Mouse (Mus musculus) B cell, adult 2 months (primary cell): ENCODE data around the gene Hist1h2ba.

Experiments used
- DNase-seq, 2 experiments: peaks; one replicate each; pipeline ENCODE4 v3.0.0; 2022

Hist1h2ba gene

DNA sequence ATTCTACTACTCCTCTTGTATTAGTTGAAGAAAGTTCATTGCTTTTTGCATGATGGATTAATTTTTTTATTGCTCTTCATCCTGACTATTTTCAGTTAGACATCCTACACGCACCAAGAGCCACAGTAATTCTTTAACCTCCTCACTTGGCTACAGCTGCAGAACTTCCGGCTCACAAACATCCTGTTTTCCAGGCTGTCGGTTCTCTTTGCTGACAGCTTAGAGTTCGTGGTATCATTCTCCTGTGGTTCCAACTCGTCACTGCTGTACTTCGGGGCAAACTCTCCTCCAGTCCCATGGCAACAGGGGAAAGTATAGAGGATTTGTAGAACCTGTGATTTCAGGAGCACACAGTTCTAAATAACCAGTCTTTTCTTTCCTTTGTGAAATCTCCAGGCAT lies 35.7 kb downstream of the Hist1h2ba start:
- peak in 1 of 2 experiments; percentile 29 for DNase-seq

DNA sequence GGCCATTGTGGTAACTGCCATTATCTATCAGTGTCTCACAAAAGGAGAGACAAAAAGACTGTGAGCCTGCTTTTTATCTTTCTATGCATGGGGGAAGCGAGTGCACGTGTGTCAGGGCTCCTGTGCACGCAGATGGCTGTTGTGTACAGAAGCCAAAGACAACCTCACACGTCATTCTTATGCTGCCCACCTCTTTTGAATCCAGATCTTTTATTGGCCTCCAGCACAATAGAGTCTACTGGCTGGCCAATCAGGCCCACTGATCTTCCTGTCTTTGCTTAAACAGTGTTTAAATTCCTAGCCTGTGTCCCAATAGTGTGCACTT lies 40.7 kb downstream of the Hist1h2ba start:
- no peak for DNase-seq

DNA sequence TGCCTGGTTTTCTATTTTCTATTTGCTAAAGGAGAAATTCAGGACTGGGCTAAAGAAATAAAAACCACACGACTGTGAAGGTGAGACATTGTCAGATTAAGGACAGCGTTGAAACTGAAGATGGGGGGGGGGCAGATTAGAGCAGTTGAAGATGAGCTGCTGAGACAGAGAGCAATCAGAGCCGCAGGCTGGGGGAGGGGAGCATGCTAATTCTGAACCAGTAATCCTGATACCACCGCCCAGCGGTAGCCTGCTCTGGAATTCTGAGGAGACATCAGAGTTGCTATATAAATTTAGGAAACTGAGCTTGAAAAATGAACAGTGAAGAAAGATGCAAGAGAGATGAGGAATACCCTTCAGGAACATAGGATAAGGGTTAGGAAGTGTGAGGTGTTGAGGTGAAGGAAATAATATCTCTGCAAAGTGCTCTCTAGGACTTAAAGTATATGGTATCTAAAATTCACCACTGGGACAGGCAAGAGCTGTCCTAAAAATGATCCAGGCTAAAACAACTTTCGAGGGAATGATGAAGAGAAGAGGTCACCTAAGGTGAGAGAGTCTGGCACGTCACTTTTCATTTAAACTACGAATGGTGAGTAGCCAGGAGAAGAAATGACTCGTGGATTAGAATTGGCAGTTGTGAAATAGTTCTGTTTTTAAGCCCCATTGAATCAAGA lies 41.2 kb downstream of the Hist1h2ba start:
- DNase-seq: no peak

DNA sequence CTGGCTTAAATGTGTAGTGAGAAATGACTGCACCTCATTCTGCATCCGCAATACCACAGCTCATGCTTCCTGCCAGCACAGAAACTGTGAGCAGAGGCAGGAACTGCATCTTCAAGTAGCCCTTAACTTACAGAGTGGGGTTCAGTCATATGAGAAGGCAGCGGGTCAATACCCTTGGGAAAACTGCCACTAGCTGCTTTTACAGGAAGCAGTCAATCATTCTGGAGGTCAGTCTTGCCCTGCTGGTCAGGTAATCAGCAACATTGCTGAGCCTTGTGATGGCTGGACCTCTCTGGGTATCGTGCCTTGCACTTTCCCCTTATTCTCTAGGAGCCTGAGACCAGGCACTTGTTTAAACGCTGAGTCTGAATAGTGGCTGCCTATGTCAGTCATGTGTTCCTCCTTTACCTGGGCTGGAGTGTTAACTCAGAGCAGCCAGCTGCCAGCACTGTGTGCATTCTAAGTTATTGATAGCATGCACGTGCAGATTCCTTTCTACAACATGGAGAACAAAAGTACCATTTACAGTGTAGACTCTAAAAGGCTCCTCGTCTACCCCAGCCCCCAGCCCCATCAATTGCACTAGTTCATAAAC lies 44.8 kb downstream of the Hist1h2ba start:
- DNase-seq: no peak

DNA sequence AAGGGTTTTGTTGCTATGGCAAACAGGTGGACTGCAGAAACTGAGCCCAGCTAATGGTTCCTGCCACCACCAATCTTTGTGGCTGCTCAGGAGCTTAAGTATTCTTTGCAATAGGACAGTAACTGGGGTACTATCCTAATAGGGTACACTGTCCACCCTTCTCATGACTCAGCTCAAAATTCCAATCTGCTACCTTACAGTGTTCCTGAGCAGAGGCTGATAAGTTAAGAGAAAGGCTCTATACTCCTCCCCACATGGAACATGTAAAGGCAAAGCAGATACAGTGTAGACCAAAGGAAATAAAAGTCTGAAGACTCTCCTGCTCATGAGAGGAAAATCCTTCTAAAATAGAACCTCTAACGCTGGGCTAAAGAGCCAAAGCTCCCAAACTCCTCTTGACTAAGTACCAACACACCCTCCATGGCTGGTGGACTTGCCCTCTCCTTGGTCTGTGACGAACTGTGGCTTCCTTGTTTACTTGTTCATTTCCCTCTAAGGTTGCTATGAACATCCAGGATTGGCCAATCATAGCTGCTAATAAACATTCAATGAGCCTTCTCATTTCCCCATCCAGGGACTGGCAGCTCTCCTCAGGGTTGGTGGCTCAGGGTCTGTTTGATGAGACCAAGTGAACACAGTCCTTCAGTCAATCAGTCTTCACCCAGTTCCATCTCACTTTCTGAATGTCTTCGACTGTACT lies 46.8 kb downstream of the Hist1h2ba start:
- DNase-seq: no peak

DNA sequence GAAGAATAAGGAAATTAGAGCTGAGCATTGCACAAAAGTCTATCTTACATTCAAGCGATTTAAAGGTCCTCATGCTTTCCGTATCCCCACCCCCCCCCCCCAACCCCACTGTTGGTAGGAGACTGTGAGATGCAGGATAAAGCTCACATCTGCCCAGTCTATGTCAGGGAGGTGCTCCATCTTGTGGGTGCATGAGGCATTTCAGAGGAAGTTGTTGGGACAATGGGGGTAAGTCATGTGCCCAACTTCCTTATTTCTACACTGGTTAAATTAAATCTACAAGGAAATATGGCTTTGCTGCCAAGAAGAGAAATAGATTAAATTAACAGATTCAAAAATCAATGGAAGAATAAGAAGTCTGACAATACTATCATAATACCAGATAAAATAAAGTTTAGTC lies 48.4 kb downstream of the Hist1h2ba start:
- peak; percentile 56 to 67 for DNase-seq
